Mouse (Mus musculus) retina, embryonic 14.5 days (tissue): ENCODE results near the gene Zfp146.
"Not testable (repeated sequence)": the region's sequence is repeated elsewhere in the genome, so short reads cannot be mapped to it uniquely, and the experiment has no call there.

Experiments
- DNase-seq: peaks from one replicate; pipeline ENCODE4 v3.0.0-alpha.2; 2015; ENCODE audit warnings: low spot score

Gene Zfp146

DNA sequence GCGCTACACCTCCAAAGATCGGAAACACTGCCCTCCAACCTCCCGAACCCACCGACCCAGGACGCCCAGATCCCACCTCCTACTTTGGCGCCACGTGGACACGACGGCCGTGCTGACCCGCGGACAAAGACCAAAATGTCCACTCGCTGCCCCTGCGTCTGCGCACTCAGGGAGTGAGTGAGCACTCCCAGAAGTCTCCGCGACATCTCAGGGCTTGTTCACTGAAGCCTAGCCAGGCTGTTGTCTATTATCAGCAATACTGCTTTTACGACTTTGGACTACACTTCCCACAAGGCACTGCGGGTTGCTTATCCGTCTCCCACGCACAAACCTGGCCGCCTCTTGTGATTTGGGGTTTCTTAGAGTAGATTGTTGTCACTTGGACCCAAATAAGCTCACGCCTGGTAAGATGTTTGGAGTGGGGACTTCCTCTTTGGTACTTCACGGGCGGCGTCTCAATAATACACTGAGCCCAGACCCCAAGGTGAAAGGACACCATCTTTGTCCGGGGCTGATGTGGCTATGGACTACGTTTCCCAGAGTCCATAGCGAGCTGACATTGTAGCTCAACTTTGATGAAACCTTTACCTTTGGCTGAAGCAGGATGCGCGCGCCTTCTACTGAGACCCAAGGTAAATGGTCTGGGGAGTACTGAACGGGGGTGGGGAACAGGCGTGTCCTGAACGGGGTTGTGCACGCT is at the start of gene Zfp146:
Zfp146 (minus strand) TSS at position 168 of the 700 bp plus-strand sequence.
- peak; percentile 95 for DNase-seq

DNA sequence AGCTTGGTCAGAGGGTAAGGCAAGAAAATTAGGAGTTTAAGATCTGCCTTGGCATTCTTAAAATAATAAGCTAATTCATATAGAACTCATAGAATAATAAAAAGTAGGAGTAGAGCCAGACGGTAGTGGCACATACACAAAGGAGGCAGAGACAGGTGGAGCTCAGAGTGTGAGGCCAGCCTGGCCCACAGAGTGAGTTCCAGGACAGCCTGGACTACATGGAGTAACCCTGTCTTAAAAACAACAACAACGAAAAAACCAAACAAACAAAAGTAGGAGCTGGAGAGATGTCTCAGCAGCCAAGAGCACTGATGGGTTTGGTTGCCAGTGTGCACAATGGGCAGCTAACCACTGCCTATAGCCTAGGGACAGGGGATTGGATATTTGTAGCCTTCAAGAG is 47.7 kb upstream of the Zfp146 start:
- DNase-seq = no peak

DNA sequence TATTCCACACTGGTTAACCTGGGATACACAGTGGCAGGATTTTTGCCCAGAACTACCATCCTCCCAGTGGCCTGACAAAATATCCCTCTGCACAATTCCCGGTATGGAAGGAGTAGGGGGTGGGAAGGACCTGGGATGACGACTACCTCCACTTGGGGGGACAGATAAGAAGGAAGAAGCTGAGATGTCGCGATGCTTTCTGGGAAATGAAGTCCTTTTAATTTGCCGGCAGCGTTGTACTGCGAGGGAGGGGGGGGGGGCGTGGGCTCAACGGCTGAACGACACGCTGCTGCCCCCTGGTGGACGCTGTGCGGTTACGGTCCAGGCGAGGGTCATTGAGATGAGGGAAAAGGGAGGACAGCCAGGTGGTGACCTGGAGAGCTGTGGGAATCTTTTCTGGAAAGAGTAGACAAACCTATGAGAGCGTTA is 47.2 kb upstream of the Zfp146 start:
- DNase-seq = peak; percentile 92

DNA sequence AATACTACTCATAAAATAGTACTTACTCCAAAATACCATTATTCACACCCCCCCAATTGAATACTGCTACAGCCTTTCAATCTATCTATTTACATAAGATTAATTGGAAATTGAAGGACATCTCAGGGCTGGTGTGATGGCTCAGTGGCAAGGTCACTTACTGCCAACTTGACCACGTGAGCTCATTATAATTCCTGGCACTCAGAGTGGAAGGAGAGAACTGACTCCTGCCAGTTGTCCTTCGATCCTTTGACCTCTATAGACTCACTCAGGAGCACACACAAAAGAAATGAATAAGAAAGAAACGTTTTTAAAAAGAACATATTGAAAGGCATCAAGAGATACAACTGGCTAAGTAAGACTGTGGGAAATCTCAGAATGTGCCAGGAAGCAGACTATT is 46.3 kb upstream of the Zfp146 start:
- DNase-seq = no peak

DNA sequence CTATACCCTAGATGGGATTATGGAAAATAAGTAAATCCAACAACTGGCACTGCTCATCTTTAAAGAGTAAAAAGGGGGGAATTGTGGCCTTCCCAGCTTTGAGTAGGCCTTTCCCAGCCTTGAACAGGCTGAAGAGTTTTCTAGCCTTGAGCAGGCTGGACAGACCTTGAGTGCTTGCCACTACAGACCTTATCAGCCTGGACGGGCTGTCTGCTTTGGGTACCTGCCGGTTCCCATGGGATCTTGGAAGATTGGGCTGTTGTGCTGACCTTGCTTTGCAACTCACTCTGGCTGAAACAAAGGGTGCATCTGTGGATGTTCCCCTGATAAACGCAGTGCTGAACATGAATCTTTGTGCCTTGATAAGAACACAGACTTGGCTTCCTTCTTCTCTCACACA is 44.3 kb upstream of the Zfp146 start:
- no peak for DNase-seq

DNA sequence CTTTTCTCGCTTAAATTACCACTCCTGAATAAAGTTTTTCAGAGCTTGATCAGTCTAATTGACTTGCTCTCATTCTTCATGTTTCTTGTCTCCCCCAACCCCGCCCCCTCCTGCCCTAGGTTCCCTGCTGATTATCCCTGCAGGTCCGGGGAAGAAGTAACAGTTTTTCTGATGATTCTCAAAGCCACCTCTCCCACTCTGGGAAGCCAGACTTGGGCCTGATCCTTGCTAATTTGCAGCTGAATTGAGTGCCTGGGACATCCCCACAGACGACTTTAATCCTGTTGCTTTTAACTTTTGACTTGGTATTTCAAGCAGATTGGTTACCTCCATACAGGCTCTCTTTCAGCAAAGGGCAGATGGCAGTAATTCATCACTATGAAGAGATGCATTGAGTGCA is 41.5 kb upstream of the Zfp146 start:
- no peak for DNase-seq

DNA sequence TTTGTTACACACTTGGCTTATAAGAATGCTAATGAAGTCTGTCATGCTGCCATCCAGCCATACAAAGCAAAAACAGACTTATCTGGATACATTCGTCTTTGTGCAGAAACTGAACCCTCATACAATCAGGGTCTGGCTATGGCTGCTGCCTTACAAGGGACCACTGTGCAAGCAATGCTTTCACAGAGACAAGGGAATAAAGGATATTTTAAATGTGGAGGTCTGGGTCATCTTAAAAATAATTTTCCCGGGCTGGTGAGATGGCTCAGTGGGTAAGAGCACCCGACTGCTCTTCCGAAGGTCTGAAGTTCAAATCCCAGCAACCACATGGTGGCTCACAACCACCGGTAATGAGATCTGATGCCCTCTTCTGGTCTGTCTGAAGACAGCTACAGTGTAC is 36.8 kb upstream of the Zfp146 start:
- not testable (repeated sequence) for DNase-seq

DNA sequence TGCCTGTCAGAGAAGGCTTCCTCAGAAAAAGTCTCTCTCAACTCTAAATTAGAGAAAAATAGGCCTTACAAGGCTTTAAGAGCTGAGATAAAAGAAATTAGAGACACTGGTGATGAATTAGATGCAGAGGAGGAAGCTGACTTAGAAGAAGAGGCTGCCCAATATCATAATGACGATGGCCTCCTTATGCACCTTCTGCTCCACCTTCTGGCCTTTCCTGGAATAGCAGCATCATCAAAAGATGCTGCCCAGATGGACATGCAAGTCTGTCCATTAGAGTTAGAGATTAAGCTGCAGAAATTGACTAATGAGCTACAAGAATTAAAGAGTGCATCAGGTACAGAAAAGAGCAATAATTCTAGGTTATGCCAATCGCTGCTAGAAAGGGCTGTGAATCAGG is 35.8 kb upstream of the Zfp146 start:
- DNase-seq = peak; percentile 82

DNA sequence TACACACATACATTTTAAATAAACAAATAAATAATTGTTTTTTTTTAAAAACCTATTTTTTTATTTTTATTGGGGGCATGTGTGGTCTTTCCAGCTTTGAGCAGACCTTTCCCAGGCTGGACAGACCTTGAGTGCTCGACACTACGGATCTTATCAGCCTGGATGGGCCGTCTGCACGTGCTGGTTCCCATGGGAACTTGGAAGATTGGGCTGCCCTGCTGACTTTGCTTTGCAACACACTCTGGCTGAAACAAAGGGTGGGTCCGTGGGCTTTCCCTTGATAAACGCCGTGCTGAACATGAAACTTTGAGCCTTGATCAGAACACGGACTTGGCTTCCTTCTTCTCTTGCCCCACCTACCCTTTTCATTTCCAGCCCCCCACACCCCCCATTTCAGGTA is 34.8 kb upstream of the Zfp146 start:
- no peak for DNase-seq

DNA sequence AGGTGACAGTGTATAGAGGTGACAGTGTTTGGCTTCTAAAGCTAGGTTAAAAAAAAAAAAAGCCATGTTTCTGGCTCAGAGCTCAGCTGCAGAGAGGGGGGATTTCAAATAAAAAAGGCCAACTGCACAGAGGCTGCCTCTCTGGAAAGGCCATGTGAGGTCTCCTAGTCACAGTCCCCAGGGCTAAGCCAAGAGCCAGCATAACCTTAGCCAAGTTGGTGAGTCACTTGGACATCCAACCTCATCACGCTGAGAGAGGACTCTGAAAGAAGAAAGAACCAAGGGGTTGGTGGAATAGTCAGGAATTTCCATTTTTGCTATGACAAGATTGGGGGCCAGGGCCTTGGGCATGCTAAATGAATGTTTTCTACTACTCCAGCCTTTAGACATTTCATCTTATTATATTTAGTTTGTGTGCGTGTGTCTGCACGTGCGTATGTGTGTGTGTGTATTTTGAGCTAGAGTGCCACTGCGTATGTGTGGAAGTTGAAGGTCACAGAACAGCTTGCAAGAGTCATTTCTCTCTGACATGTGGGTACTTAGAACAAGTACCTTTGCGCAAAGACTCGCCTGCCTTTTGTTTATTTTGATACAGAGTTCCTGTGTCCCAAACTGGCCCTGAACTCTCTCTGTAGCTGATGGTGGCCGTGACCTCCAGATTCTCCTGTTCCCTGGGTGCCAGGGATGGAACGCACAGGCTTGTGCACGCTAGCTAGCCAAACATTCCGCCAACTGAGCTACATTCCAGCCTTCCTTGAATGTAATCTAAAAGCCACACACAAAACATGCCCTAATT is 33.5 kb upstream of the Zfp146 start:
- no peak for DNase-seq

DNA sequence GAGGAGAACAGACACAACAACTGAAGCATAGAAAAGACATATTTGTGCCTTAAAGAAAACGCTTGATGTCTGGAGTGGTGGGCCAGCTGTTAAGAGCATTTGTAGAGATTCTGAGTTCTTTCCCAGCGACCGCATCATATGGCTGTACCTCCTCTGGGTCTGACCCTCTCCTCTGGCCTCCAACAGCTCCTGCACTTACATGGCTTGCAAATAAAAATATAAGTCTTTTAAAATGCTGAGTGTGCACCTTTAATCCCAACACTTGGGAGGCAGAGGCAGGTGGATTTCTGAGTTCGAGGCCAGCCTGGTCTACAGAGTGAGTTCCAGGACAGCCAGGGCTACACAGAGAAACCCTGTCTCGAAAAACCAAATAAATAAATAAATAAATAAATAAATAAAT is 31.1 kb upstream of the Zfp146 start:
- not testable (repeated sequence) for DNase-seq

DNA sequence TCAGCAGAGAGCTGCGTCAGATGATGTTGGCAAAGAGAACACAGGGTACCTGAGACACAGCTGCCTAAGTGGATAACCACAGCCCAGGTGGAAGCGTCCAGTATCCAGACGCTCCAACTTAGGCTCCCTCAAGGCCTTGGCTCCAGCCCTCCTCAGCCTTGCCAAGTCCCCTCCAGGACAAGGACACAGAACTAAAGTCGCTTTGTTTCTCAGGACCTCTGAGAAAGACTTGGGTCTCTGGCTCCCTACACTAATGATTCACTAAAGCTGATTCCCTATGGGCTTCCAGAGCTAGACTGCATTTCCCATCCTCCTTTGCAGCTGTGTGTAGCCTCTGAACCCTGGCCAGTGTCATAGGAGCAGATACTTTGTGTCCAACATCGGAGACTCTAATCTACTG is 30.6 kb upstream of the Zfp146 start:
- DNase-seq = no peak

DNA sequence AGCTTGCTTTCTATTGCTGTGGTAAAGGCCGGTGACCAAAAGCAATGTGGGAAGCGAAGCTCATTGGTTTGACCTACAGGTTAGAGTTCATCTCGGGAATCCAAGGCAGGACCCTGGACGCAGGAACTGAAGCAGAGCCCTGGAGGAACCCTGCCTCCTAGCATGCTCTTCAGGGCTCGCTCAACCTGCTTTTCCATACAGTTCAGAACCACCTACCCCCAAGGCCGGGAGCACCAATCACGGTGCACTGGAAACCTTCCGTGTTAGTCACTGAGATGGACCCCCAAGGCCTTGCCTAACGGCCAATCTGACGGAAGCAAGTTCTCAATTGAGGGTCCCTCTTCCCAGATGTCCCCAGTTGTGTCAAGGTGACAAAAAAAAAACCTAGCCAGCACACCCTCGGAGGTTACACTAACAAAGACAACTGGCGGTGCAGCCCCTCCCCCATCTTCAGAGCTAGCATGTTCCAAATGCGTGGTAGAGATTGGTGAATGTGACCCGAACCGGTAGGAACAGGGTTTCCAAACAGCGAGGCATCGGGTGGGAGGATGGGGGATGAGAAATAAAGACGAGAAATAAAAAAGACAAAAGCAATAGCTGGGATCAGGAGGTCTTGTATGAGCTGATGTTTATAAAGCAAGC is 30.1 kb upstream of the Zfp146 start:
- DNase-seq = no peak

DNA sequence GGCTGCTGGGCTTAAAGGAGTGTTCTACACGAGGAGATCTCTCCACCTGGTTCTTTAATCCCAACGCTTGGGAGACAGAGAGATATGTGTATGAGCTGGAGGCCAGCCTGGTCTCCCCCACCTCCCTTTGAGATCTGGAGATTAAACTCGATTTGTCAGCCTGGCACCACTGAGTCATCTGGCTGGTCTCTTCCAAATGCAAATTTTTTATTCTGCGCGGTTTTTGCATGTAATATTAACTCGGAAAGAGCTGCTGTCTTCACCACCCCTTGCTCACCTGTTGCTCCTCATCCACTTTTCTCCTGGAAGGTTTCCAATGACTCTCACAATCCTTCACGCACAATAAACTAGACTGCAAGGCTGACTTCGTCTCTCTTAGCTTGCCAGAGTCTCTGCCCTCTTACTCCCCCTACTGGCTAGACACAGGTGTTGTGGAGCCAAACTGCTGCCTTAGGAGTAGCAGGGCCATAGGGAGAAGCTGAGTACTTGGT is 29.0 kb upstream of the Zfp146 start, which contains the start of gene Capns1:
Capns1 (minus strand) TSS at position 331 of the 491 bp plus-strand sequence.
- peak; percentile 90 for DNase-seq

DNA sequence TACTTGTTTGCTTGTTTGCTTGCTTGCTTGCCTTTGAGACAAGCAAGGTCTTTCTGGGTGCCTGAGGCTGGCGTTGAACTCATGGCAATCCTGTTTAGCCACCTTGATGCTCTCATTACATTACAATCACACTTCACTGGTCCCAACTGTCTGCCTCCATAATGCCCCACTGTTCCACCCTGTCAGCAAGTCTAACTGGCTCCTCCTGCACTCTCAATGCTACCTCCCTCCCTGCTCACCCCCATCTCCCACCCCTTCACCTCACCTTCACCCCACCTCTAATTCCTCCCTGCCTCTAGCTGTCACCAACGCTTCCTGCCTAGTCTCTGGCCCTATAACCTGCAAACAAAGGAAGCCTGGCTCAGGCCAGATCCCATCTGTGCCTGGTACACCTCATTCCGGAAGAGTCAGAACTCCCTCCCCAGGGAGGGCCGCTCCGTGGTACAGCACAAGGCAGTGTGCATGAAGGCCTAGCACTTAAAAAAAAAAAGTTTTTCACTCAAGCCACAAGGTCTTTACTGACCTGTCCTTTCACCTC is 28.1 kb upstream of the Zfp146 start:
- DNase-seq = no peak

DNA sequence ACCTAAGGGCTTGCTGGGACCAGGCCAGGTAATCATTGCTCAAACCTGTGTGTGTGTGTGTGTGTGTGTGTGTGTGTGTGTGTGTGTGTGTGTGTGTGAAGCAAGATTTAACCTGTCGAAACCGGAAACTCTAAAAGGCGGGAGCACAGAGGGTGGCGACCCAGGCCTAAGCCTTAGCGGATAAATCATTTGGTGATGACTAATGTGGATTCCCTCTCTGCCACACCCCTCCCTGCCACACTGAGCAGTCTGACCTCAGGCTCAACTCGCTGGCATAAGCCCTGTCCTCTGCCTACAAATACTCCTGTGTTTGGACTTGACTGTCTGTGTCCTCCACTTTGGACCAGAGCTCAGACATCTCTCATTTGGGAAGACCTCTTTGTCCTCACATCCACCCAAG is 26.6 kb upstream of the Zfp146 start:
- DNase-seq = no peak

DNA sequence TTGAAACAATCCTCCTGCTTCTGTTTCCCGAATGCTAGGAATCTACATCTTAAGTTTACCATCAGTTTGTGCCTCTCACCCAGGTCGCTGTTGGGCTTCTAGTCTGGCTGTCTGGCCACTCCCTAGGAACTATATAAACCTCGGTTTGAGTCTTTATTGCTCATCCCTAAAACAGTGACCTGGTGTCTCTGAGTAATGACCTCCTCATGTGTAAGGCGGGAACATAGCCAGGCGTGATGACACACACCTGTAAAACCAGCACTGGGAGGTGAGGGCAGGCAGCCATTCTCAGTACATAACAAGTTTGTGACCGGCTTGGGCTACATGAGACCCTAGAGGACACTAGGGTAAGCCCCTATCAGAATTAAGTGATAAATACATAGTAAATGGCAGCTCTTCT is 25.9 kb upstream of the Zfp146 start:
- DNase-seq = no peak

DNA sequence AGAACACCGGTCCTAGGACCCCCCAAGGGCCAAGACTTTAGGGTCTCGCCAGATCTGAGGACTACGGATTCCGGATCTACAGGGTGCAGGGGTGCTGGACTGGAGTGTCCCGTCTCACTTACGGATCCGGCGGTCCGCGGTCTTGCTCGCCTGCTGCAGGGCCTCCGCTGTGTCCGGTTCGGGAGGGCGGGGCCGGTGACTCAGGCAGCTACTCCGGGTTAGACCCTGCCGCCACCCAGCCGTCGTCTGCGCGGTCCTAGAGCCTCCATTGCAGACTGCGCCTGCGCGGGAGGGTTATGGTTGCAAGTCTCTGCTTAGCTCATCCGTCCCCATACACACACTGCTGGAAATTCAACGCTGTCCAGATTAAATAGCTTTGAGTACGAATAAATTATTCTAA is 25.3 kb upstream of the Zfp146 start:
- DNase-seq = peak; percentile 97

DNA sequence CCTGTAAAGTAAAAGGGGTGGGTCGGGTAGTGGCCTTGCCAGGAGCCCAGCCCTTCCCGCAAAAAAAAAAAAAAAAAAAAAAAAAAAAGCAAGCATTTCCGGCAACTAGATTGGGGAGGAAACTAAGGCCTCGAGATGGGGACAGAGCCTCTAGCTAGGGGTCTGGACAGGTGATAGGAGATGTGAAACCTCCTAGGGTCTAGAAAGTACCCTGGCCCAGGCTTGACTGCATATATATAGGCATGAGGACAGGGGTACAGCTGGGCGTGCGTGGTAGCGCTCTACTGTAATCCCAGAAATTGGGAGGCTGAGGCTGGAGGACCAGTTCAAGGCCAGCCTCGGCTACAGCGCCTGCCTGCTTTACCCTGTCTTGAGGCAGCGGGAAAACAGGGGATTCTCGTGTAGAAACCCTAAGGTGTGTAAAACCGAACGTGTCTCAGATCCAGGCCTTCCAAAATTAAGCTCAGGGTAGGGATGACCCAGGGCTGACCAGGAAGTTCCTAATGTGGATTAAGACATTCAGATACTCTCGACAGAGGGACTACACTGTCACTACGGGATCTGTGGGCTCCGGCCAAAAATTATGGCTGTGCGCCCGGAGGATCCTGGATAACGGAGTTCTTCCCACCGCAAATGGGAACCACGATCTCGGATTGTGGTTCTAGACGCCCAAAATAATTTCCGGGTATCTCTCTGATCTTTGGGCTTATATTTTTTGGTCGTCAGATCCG is 24.7 kb upstream of the Zfp146 start:
- peak; percentile 40 for DNase-seq

DNA sequence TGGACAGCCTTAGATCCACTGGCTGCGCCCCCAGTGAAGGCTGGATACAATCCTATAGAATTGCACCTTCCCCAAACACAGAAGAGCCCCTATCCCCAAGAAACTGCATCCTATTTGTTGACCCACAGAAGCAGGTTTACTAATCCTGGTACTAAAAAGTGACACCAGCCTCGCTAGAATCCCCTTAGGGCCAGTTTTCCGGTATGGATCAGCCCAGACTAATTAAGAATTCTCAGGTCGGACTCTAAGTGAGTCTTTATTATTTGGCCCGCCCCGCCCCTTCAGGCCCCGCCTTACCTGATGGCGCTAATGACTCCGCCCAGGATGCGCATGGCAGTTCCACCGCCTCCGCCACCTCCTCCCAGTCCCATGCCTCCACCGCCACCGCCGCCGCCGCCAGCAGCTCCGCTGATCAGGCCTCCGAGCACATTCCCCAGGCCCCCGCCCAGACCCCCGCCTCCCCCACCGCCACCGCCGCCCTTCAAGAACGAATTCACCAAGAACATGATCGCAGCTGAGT is 24.1 kb upstream of the Zfp146 start:
- peak; percentile 78 for DNase-seq

DNA sequence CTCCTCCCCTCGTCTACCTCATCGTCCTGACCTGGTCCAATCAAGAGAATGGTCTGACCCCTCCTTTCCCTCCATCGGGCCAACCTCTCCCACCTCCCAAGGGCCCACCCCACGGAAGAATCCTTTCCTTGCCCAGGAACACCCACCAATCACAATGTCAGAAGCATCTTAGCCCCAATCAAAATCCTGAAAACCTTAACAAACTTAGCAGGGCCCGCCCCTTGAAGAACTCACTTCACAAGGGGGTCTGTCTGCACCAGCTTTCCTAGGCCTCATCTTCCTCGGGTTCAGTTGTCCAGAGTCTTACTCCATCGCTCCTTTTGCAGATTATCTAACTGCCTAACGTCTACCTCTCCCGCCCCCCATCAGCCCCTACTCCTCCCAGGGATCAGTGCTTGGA is 23.5 kb upstream of the Zfp146 start:
- DNase-seq = no peak

DNA sequence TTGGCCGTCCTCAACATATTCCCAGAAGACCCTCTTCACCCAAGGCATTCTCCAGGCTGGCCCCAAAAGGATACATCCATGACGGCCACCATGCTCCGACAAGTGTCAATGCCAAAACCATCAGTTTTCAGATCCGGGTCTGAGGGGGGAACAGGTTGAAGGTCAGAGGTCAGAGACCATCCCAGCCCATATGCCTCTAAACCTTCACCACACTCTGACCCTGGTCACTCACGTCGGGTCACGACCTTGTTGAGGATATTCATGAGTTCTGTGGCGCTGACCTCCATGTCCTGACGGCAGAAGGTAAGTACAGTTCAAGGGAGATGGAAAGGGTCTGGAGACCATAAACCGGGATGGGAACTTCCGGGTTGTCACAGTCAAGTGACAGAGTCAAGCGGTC is 22.5 kb upstream of the Zfp146 start:
- no peak for DNase-seq
